Mouse (Mus musculus) kidney, postnatal 4 days (tissue): Measurements from ENCODE around the gene Sept9.
A peak's percentile ranks its signal among the peaks of the same experiment; 100 is the strongest.

Experiments
- DNase-seq, 2 experiments: peaks; one replicate each; pipeline ENCODE4 v3.0.0; 2021; ENCODE audit warnings: mixed read lengths in 2 of 2

Sept9 gene

DNA sequence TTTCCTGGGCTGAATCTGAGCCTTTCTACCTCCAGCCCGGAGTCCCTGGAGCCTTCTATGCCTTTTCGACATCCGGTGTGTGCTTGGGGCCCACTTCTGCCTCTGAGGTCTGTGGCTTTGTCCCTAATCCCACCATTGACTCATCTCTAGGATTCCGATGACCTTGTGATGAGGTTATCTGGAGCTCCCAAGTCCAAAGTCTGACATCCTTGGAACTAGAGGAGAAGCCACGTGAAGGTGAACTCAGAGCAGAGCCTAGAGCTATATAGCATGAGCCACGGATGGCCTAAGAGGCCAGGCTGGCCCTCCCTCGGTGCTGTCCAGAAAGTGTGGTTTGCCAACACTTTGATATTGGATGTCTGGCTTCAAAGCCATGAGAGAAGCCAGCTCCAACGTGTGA lies 23.4 kb downstream of the Sept9 start:
- DNase-seq, result no peak

DNA sequence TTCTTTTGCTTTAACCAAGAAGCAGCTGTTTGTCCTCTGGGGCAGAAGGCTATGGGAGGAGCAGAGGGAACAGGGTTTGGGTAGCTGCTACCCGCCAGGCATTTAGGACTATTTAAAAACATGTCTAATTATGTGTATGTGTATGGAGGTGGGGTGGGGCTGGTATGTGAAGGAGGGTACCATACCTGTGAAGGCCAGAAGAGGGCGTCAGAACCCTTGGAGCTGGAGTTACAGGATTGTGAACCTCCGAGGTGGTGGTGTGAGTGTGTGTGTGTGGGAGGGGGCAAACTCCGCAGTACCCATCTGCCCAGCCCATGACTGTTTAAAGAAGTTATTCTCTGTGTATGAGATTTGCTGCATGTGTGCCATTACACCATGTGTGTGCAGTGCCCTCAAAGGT lies 25.3 kb downstream of the Sept9 start:
- DNase-seq, result no peak

DNA sequence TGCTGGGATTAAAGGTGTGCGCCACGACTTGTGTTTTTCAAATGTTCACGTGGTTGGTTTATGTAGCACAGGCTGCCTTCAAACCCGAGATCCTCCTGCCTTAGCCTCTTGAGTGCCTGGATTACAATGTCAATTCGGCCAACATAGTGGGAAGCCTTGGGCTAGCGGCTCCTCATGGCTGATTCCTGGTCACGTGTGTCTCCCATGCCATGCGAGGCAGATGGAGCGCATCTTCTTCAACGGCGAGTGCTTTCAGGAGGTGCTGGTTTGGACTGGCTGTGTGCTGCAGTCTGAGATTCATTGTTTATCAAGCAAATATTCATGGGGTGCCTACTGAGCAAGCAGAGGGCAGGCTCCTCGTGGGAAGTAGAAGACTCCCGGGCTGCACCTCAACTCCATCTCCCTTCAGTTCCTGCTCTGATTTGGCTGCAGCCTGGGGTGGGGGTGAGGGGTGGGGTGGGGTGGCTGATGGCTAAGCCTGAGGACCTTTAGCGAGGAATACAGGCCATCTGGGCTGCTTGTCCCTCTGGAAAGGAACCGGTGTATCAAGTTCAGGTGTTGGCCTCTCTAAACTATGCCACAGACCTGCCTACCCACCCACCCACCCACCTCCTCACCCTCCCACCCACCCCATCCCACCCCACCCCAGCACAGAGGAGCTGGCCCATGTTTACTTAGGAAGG lies 26.2 kb downstream of the Sept9 start:
- no peak for DNase-seq

DNA sequence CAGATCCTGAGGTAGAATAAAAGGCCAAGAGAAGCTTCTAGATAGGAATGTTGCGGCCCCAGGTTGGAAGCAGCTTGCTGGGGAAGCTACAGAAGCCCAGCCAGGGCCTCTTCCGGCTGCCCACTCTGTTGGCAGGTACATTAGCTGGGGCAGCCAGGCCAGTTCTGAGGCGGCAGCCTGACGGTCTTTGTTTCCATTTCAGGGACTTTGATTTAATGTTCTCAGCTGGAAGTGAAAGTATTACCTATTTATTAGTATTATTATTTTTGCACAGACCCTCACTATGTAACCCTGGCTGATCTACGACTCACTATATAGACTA lies 26.7 kb downstream of the Sept9 start:
- DNase-seq, result no peak

DNA sequence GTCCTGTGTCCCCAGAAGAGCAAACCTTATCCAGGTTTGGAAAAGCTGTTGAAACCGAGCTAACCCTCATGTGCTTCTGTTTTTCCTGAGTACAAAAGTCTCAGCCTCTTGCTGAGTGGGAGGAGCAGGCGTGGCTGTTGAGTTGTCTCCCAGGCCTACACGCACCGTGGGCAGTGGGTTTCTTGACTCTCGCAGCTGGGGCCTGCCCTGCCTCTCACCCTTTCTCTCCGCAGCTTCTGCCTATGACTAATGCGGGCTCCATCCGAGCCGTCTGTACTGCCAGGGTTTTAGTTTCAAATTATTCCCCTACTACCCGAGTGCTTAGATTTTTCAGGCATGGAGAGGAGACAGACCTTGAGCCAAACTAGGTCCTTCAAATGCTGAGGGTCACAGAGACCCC lies 28.7 kb downstream of the Sept9 start:
- no peak for DNase-seq

DNA sequence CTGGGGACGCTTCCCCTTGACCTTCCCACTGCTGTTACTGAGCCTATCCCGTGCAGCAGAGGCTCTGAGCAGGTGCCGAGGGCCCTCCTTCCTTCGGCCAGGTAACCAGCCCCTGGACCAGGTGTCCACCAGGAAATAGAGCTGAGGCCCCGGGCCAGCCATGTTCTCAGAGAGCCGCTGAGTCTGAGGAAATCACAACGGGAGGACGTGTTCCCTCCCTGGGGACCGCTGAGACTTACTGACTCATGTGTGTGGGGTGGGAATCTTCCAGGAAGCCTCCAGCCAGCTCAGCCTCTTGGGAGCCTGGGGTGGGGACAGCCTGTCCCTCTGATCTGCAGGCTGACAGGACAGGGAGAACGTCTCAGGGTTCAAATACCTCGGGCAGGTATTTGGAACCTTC lies 32.1 kb downstream of the Sept9 start:
- DNase-seq, result peak; percentile 47 to 62

DNA sequence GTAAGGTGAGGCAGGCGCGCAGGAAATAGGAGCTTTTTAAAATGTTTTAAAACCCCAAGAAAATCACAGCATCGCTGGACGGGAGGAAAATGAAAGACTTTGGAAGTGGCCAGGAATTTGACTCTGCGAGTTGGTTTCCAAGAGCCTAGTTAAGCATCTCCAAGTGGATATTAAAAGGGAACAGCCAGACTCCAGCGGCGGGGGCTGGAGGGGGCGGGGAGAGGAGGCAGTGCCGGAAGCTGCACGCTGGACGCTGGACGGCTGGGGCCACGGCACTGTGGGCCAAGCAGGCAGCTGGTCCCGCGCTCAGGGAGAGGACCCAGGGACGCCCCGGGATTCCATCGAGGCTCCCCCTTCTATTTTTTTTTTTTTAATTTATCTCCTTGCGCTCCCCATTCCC lies 32.6 kb downstream of the Sept9 start:
- DNase-seq, result peak; percentile 86 to 92

DNA sequence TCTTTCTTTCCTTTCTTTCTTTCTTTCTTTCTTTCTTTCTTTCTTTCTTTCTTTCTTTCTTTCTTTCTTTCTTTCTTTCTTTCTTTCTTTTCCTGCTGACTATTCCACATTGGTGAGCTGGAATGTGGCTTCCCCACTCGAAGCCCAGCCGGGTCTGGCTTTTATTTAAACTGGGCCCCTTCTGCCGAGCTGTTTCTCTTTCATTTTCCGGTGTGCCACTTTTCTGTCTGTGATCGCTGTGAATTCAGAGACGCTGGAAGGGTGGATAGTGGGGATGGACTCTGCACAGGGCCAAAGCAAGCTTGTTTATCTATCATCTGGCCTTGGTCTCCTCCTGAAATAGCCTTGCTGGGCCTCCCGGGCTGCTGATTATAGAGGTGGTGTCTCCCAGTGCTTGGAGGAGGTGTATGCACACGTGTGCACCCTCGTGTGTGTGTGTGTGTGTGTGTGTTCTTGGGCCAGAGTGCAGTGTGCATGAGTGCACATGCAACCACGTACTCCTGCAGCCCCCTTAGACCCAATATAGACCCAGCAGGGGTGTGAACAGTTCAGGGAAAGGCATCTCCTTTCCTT lies 33.5 kb downstream of the Sept9 start:
- DNase-seq, result no peak

DNA sequence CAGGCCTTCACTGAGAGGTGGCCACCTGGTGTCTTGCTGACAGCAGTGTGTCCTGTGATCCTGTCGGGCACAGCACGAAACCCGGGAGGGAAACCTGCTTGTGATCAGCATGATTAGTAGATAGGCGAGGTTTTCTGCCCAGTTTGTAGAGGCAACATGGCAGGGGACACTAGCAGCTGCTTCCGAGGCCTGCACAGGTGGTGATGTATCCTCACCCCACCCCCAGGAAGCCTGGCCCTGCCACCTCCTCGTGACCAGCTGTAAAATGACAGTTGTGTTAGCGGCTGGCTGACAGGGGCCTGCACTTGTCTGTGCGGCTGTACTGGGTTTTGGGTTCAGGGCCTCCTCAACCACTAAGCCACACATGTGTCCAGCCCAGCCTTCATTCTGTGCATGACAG lies 34.4 kb downstream of the Sept9 start:
- no peak for DNase-seq

DNA sequence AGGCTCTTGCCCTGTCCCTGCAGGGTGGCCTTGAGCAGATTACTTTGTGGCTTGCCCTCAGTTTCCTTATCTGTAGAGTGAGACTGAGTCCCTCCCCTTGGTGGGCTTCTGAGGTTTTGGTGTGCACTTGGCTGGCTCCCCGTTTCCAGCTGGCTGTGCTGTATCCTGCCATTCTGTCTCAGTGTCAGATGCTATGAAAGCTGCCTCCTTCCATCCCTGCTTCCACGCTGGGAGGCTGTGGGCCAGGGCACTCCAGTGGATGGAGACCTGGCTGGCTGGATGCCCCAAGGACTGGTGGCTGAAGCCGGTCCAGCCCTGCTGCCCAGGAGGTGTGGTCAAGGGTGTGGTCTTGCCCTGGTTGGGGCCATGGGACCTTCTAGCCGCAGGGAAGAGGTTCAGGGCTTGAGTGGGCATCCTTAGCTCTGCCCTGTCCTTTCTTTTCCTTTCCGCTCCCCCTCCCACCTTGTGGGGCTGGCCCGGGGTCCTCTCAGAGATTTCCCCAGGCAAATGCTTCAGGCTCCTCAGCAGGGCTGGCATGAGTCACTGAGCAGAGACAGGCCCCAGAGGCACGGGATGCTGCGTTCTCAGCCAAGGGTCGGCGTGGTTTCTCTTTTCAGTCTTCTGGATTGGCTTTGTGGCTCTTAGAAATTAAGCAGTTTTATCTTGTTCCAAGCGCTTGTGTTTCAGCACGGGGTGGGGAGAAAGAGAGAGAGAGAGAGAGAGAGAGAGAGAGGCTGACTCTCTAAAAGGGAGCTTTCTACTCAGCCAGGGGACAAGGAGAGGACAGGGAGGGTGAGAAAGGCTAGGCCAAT lies 35.8 kb downstream of the Sept9 start:
- DNase-seq, result peak; percentile 48 to 61

DNA sequence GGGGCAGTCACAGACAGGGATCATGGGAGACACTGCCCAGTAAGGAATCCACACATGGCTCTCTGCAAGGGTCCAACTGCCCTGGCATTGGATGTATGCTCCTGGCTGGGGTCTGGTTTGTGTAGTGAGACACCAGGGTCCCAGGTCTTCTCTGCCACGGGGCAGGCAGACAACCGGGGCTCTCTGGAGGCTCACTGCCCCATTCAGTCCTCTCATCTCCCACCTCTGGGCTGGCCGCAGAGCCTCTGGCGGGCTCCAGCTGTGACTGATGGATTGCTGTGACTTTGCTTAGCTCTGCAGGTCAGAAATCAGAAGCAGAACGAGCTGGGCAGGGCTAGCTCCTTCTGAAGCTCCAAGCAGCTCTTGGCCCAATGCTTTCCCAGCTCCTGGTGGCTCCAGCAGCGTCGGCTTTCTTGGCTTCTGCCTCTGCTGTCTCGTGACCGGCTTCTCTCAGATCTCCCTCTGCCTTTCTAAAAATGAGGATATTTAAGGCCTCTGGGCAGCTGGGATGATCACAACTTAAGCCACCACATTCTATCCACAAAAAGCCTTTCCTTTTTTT lies 36.5 kb downstream of the Sept9 start:
- DNase-seq, result peak; percentile 61 to 71

DNA sequence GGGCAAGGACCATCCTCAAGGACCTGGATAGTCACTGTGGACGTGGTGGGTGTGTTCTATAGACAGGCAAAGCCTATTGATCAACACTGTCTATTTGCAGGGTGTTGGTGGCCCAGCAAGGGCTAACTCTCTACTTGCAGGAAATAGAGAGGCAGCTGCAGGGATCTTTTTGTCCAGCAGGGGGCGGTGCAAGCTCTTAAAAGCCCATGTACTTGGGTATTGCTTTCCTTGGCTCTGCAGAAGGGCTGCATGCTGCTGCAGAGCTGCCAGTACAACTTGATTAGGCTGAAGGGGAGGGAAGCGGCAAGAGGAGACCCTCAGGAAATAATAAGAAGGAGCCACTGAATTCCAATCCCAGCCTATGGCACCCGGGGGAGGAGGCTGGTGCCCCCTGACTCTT lies 38.7 kb downstream of the Sept9 start:
- peak; percentile 95 to 97 for DNase-seq

DNA sequence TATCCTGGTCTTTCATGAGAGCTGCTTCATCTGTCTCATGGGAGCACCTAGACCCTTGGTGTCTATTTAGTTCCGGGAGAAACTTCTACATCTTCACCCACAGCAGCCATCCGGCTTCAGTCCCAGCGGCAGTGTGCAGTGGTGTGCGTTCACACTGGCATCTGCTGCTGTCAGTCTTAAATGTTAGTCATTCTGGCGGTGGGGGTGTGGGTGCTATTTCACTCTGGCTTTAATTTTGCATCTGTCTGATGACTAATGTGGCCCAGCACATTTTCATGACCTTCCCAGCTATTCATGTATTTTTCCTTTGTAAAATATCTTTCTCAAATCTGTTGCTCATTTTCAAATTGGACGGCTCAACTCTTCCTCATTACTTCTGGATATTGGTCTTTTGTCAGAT lies 40.2 kb downstream of the Sept9 start:
- DNase-seq, result no peak

DNA sequence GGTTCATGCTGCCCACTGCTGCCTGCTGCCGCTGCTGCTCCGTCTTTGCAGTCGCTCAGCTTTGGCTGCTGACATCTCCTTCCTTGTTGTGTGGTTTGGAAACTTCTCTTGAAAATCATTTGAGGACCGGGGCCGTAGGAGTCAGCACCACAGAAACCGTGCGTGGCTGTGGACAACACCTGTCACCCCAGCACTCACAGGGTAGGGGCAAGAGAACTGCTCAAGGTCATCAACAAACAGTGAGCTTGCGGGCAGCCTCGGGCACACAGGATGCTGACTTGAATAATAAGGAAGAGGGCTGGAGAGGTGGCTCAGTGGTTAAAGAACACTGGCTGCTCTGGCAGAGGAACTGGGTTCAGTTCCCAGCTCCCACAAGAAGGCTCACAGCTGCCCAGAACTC lies 40.9 kb downstream of the Sept9 start:
- DNase-seq, result no peak

DNA sequence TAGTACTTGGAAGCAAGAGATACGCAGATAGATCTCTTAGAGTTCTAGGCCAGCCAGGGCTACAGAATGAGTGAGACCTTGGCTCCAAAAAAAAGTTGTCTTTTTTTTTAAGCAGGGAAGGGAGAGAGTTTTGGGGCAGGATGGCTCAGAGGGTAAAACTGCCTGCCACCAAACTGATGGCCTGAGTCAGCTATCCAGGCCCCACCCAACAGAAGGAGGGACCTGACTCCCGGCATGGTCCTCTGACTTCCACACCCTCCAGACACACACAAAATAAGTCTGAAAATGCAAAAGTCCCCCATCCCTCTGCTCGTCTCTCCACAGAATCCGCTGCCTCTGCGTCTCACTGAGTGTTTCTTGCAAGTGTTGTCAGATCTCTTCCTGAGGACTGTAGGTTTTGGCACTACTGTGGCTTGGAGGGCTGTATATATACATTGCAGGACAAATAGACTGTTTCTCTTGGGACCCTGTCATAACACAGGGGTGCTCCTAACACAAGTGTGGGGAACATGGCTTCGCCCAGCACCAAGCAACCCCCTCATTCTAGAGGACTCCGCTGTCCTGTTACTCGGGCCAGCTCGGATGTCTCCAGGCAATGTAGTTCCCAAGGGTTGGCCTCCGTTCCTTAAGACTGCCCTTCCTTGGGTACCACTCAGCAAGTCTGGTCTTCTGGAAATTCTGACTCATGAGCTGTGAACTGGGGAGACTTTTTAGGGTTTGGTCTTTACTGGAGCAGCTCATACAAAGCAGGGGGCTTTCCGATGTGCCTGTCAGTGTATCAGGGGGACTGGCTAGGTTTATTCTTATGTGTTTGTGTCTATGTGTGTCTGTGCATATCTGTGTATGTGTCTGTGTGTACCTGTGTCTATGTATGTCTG lies 41.6 kb downstream of the Sept9 start:
- DNase-seq, result no peak

DNA sequence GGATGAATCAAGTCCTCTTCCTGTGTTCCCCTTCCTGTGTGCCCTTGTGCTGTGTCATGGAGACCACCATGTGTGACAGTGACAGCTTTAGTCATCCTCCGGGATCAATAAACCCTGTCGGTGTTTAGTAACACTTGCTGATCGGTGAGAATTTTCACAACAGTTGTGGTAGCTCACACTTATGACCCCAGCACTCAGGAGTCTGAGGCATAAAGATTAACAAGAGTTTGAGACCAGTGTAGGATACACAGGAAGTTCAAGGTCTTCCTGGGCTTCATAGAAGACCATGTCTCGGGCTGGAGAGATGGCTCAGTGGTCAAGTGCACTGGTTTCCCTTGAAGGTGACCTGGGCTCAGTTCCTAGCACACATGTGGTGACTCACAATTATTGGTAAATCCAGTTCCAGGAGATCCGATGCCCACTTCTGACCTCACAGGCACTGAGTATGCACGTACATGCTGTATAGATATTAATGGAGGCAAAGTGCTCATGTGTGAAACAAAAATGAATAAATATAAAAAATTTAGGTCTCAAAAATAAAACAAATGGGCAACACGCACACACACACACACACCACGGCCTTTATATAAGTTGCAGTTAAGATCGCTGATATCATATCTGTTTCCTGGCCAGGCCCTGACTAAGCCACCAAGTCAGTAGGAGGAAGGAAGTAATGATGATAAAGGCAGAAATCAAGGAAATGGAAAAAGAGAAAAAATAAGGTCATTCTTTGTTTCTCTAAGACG lies 43.1 kb downstream of the Sept9 start:
- no peak for DNase-seq

DNA sequence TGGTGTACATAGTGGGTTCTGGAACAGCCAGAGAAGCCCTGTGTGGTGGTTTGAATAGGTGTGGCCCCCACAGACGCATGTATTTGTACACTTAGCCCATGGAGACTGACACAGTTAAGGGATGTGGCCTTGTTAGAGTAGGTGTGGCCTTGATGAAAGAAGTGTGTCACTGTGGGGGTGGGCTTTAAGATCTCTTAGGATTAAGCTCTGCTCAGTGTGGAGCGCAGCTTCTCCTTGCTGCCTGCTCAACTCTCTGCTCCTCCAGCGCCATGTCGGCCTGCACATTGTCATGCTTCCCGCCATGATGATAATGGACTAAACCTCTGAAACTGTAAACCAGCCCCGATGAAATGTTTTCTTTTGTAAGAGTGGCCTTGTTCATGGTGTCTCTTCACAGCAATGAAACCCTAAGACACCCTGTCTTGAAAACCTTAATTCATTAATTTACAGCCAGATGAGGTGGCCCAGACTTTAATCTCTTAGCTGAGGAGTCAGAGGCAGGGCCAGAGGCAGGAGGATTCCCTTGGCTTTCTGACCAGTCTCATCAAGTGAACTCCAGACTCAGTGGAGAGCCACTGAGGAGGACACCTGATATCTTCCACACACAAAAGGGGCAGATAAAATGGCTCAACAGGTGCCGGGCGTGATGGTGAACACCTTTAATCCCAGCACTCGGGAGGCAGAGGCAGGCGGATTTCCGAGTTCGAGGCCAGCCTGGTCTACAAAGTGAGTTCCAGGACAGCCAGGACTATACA lies 44.3 kb downstream of the Sept9 start:
- no peak for DNase-seq

DNA sequence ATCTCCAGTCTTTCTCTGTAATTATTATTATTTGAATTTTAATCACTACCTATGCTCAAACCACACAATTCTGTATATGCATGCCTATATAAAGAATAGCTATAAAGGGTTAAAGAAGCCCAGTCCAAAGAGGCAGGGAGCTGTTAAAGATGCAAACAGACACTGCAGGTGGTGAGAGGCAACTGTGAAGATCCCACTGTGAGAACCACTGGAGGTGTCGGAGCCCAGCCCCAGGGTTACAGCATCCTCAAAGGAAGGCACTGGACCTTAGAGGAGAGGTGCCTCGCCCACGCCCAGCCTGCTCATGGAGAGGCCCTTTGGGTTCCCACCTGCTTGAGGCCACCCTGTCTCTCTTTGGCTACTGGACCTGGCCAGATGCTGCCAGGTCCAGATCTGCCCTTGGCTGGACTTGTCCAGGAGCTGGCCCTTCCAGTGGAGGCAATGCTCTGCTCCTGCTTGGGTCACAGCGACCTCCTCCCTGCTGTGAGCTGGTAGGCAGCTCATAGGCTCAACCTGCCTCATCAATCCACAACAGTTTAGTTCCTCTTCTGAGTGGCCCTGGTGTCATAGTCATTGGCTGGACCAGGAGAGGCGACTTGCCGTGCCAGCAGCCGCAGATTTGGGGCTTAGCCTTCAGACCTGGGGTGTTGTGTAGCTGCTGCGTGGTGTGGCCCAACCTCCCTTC lies 45.7 kb downstream of the Sept9 start:
- no peak for DNase-seq

DNA sequence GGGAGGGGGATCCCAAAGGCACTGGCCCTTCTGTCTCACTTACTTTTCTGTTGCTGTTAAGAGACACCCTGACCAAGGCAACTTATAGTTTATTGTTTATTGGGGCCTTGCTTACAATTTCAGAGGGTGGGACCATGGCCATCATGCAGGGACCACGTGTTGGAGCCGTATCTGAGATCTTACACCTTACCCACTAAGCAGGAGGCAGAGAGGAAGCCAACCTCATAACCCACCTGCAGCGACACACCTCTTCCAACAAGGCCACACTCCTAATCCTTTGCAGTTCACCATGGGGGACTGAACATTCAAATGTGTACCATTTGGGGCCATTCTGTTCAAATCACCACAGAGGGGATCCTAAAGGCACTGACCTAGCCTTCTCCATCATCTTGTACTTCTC lies 46.4 kb downstream of the Sept9 start:
- no peak for DNase-seq

DNA sequence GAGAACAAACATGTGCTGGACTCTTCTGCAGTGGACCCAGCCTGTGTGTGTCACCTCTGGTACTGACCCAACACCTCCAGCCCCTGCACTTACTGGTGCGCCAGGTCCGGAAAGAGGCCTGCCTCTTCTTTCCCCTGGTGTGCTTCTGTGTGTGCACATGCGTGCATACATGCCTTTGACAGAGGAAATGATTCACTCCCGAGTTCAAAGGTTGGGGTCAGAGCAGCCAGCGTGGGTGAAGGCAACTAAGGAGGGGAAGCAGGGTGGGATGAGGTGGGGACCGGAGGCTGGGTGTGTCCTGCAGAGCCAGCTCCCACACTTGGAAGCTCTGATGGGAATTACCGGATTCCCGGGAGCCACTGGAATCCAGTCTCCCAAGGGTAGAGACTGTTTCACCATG lies 46.8 kb downstream of the Sept9 start:
- peak in 1 of 2 experiments; percentile 54 for DNase-seq

DNA sequence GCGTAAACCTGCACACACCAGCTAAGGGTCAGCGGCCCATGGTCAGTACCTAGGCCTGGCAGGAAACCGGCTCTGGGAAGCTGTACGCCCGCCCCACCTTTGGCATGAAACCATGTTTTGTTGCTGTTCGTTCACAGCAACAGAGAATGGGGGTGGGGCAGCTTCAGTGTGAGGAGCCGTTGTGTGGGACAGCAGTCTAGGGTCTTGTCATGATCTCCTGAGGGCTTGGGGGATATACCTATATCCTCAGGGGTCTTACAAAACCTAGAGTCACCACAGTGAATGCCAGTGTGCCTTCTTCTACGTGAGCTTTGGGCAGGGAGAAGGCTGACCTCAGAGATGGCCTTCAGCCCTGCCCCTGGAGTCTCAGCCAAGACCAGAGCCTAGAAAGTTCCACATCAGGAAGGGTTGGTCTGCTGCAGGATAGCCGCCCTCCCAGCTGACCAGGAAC lies 47.5 kb downstream of the Sept9 start:
- DNase-seq, result peak; percentile 60 to 78
